Mouse (Mus musculus) midbrain, embryonic 10.5 days (tissue): ENCODE measurements around the gene Hpdl. TPM values are rescaled to one million over a fixed set of nuclear protein-coding genes. Genes with fewer than 3 reads are reported as not detected.

Source experiments
- DNase-seq: peaks from one replicate; pipeline ENCODE4 v3.0.0-alpha.2; 2017; ENCODE audit warnings: low spot score
- H3K27ac ChIP-seq: fragments of 300-500 bp; sonication (generic); replicated peaks from 2 replicates; pipeline ENCODE4 v1.5.1; 2016; ENCODE audit warnings: mild to moderate bottlenecking
- H3K27me3 ChIP-seq: fragments of 300-500 bp; sonication (generic); 2 replicates; pipeline ENCODE4 v1.6.1; 2016; ENCODE audit warnings: low read depth, mild to moderate bottlenecking; ENCODE audit not compliant: poor library complexity, severe bottlenecking
- H3K36me3 ChIP-seq: fragments of 300-500 bp; sonication (generic); 2 replicates; pipeline ENCODE4 v1.6.1; 2016; ENCODE audit warnings: mild to moderate bottlenecking, moderate library complexity
- H3K4me1 ChIP-seq: fragments of 300-500 bp; sonication (generic); 2 replicates; pipeline ENCODE4 v1.6.1; 2016
- H3K4me3 ChIP-seq: fragments of 300-500 bp; sonication (generic); 2 replicates; pipeline ENCODE4 v1.5.1; 2016; ENCODE audit warnings: mild to moderate bottlenecking, moderate library complexity
- H3K9me3 ChIP-seq: fragments of 300-500 bp; sonication (generic); replicated peaks from 2 replicates; pipeline ENCODE4 v1.6.1; 2016; ENCODE audit warnings: mild to moderate bottlenecking
- WGBS: fragments of 180-500 bp; shearing (Covaris S2); methylation state at CpG from one replicate; pipeline ENCODE4 v1.1.7; 2016; 5-methylcytosine and 5-hydroxymethylcytosine counted together
- polyA plus RNA-seq: library from polyadenylated mRNA; unstranded; fragments of >200 nt; fragmentation: Nextera tagmentation; extraction: Ambion mirVana; gene quantifications from 2 replicates; pipeline ENCODE4 v1.2.1, GENCODE M21; 2016

The Hpdl gene
- polyA plus RNA-seq, 1 experiment from 2014 or later: 1.2 TPM

DNA sequence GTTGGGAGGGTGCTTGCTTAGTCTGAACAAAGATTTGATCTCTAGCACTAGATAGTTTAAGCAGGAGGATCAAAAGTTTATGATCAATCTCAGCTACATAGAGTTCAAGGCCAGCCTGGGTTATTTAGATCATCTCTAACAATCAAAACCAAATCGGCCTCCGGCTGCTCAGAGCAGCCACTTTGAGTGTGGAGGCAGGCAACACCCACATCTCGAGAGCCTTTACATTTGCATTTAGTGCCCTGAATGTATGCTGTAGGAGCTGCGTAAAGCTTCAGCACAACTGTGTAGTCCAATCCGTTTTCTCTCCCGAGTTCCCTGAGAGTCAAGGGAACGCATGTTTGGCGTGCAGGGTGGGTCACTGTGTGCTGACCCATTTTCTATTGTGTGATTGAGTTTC, 29.1 kb downstream of the Hpdl start:
- WGBS: 91% methylated on average over 8 of the region's 8 CpGs
- Histone ChIP-seq H3K9me3 (no peaks in the 10 kb centered on the region), H3K4me3 (no peak overlapping the region), H3K36me3 (no peaks in the 10 kb centered on the region), H3K4me1 (0 out of 2 replicates have a peak, but pooled peaks cover 3% of the 10 kb centered on the region), H3K27me3 (no peaks in the 10 kb centered on the region), H3K27ac (no peak overlapping the region)
- no peak for DNase-seq

DNA sequence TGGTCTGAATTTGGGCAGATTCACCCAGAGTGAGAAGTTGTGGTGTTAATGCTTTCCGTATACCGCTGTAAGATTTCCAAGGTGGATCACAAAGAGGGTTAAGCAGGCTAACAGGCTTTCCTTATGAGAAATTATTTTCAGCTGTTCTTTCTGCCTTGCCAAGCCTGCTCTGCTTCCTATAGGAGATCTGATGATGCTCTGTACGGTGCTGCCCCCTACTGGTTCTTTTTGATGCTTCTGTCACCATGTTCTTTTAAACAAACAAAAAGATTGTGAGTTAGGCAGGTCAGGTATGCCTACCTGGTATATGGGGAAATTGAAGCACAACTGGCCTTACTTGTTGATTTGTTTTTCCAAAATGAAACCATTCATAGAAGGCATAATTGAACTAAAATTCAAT, 32.6 kb downstream of the Hpdl start:
- WGBS: 10% methylated on average over 3 of the region's 3 CpGs

DNA sequence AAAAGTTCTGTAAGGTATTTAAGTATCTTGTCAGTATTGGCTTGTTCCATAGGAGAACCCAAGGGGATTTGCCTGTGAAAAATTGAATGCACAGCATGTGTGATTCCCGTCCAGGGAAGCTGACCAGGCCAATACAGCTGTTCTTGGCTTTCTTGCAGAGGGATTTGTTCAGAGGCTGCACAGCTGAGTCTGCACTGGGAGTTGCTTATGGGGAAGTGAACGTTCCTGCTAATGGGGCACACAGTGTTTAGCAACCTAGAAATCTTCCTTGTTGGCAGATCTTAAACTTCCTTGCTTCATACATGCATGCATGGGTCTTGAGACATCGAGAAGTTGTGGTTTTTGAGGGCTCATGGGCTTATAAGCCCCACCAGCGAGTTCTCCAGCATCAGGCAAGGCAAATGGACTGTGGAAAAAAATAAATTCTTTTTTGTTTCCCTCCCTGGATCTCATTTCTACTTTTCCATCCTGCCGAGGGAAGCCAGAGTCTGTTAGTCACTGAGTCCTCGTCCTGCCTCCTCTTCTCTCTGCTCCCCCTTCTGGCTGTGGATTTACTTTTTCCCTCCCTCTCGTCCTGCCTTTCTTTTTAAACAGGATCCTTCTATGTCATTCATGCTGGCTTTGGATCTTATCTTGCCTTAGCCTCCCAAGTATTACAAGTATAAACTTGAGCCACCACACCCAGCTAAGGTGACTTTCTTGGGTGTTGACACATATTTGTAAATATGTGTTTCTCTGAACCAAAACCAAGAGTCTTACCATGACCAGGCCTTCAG, 33.3 kb downstream of the Hpdl start:
- DNase-seq: no peak
- Histone ChIP-seq H3K27ac (no peak overlapping the region), H3K27me3 (peaks cover 5% of the 10 kb centered on the region), H3K4me3 (no peak overlapping the region), H3K4me1 (0 out of 2 replicates have a peak, but pooled peaks cover 3% of the 10 kb centered on the region), H3K36me3 (no peaks in the 10 kb centered on the region), H3K9me3 (0 out of 2 replicates have a peak, but pooled peaks cover 5% of the 10 kb centered on the region)
- WGBS: 45% methylated on average over 7 of the region's 7 CpGs

More for the DNA sequence above, 32.6 kb downstream of the Hpdl start:
- Histone ChIP-seq H3K4me1 (0 out of 2 replicates have a peak, but pooled peaks cover 3% of the 10 kb centered on the region), H3K27ac (no peak overlapping the region), H3K9me3 (0 out of 2 replicates have a peak, but pooled peaks cover 5% of the 10 kb centered on the region), H3K4me3 (no peak overlapping the region), H3K27me3 (no peaks in the 10 kb centered on the region), H3K36me3 (no peaks in the 10 kb centered on the region)
- peak; percentile 73 for DNase-seq

DNA sequence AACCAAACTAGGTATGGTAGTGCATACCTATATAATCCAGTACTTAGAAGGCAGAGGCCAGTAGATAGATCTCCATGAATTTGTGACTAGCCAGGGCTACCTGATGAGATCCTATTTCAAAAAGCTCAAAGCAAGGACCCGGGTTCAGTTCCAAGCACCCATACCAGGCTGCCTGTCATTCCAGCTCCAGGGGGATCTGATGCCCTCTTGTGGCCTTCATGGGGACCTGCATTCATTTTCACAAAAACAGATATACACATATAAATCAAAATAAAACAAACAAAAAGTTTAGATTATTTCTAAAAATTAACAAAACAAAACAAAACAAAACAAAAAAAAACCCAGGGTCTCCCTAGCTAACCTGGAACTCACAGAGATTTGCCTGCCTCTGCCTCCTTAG, 34.9 kb downstream of the Hpdl start:
- 93% methylated on average over 1 of the region's 1 CpGs for WGBS
- Histone ChIP-seq H3K4me1 (peaks cover 18% of the 10 kb centered on the region), H3K27me3 (peaks cover 7% of the 10 kb centered on the region), H3K27ac (no peak overlapping the region), H3K36me3 (no peaks in the 10 kb centered on the region), H3K9me3 (0 out of 2 replicates have a peak, but pooled peaks cover 5% of the 10 kb centered on the region), H3K4me3 (no peak overlapping the region)
- DNase-seq: no peak

DNA sequence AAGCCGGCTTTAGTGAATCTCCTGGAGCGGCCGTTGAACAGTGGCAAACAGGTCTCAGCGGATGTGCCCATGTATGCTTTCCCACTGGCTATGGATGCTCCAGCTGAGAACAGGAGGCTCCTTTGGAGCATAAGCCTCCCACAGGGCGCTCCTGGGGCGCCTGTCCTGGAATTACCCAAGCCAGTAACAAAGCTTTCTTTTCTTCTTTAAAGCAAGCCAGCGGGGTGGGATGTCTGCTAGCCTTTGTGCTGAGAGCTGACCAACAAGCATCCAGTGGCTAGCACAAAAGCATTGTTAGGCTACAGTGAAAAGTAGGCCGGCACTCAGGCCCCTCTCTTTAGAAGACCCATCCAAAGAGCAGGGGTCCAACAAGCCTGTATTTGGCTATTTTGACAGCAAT, 39.3 kb downstream of the Hpdl start:
- H3K27me3 ChIP-seq: peaks cover 19% of the 10 kb centered on the region
- H3K4me3 ChIP-seq: peak overlapping the region; percentile 35; the same call in 1 of the 2 replicates
- no peaks in the 10 kb centered on the region for H3K36me3 ChIP-seq
- H3K9me3 ChIP-seq: 0 out of 2 replicates have a peak, but pooled peaks cover 5% of the 10 kb centered on the region
- H3K4me1 ChIP-seq: peaks cover 24% of the 10 kb centered on the region
- peak; percentile 53 for DNase-seq
- H3K27ac ChIP-seq: peak overlapping the region; percentile 81
- 4% methylated on average over 8 of the region's 8 CpGs for WGBS

DNA sequence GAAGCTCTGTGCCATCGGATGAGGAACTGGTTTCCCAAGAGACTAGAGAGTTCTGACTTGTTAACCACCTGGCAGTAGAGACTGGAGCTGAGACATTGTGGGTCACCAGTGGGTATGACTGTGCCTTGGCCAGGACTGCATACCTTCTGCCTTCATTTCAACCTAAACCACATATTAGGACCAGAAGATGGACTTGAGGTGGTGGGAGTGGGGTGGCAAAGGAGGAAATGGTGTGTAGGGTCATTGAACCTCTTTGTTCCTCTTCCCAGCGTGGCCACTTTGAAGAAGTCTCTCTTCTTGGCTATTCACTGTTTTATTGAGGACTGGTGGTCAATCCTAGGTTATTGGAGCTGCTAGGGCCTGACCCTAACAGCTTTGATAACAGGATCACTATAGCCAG, 40.1 kb downstream of the Hpdl start:
- Histone ChIP-seq H3K27me3 (peaks cover 19% of the 10 kb centered on the region), H3K27ac (0 out of 2 replicates have a peak overlapping the region, but pooled peaks have one; percentile 81), H3K9me3 (0 out of 2 replicates have a peak, but pooled peaks cover 2% of the 10 kb centered on the region), H3K4me3 (no peak overlapping the region), H3K36me3 (no peaks in the 10 kb centered on the region), H3K4me1 (peaks cover 24% of the 10 kb centered on the region)
- WGBS: 44% methylated on average over 2 of the region's 2 CpGs
- DNase-seq: no peak

DNA sequence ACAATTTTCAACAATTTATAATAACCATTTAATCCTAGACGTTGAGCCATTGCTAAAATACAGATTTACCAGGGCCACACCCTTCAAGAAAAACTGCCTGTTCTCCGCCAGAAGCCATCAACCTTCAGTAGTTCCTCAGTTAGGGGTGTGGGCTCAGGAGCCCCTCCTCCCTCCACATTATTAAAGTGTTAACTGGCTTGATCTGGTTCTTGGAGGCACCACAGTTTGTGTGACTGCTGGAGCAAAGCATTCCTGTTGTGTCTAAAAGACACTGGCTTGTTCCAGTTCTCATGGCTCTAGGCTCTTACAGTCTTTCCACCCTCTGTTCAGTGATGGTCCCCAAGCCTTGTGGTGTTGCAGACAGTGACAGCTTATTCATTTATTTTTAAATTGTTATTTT, 41.0 kb downstream of the Hpdl start:
- Histone ChIP-seq H3K4me3 (no peak overlapping the region), H3K36me3 (no peaks in the 10 kb centered on the region), H3K9me3 (no peaks in the 10 kb centered on the region), H3K4me1 (peaks cover 24% of the 10 kb centered on the region), H3K27ac (no peak overlapping the region), H3K27me3 (peaks cover 19% of the 10 kb centered on the region)
- WGBS: 81% methylated on average over 2 of the region's 2 CpGs
- DNase-seq: no peak

DNA sequence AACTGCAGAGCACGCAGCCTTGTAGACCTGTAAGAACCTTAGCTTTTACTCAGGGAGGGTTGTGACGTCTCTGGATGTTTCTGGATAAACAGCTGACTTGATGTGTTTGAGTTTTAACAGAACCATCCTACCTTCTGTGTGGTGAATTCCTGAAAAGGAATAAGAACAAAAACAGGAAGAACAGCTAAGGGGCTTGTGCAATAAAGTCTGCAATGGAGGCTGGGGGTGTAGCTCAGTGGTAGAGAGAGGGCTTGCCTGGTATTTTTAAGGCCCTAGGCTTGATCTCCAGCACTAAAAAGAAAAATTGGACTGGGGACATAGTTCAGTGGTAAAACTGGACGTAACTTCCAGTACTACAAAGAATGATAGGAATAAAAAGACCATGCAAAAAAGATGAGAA, 44.4 kb downstream of the Hpdl start:
- DNase-seq: no peak
- no peaks in the 10 kb centered on the region for H3K36me3 ChIP-seq
- whole genome bisulfite sequencing: 91% methylated on average over 3 of the region's 3 CpGs
- peaks cover 18% of the 10 kb centered on the region for H3K4me1 ChIP-seq
- H3K27me3 ChIP-seq: peaks cover 12% of the 10 kb centered on the region
- no peak overlapping the region for H3K27ac ChIP-seq
- H3K4me3 ChIP-seq: no peak overlapping the region
- H3K9me3 ChIP-seq: no peaks in the 10 kb centered on the region

DNA sequence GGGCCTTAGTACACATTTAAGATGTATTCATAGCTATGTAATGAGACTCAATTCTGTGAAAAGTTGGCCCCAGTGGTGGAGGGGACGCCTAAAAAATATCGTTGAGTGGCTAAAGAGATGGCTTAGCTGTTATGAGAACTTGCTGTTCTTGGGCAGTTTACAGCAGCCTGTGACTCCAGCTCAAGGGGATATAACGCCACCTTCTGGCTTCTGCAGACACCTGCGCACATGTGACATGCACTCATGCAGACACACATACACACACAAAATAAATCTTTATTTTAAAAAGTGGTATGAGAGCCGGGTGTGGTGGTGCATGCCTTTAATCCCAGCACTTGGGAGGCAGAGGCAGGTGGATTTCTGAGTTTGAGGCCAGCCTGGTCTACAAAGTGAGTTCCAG, 45.1 kb downstream of the Hpdl start:
- 92% methylated on average over 5 of the region's 5 CpGs for WGBS
- no peaks in the 10 kb centered on the region for H3K36me3 ChIP-seq
- peaks cover 10% of the 10 kb centered on the region for H3K27me3 ChIP-seq
- peaks cover 12% of the 10 kb centered on the region for H3K4me1 ChIP-seq
- no peaks in the 10 kb centered on the region for H3K9me3 ChIP-seq
- no peak overlapping the region for H3K27ac ChIP-seq
- no peak overlapping the region for H3K4me3 ChIP-seq
- no peak for DNase-seq

Other genes with a start within 250 kb of the Hpdl start
- gene Ccdc17, start 225.1 kb downstream of the Hpdl start, polyA plus RNA-seq: 1.9 and 3.5 TPM in 2 replicates
- gene Nasp, start 193.8 kb downstream of the Hpdl start, polyA plus RNA-seq: 294 and 306 TPM in 2 replicates
- 529 and 547 TPM in 2 replicates for gene Akr1a1, start 170.0 kb downstream of the Hpdl start, polyA plus RNA-seq
- gene Prdx1, start 136.2 kb downstream of the Hpdl start, polyA plus RNA-seq: 1,189 and 1,392 TPM in 2 replicates
- gene Mmachc, start 113.3 kb downstream of the Hpdl start, polyA plus RNA-seq: 42.0 and 47.1 TPM in 2 replicates
- 34.8 TPM in 2 replicates for gene Ccdc163, start 113.2 kb downstream of the Hpdl start, polyA plus RNA-seq
- 6.6 and 6.7 TPM in 2 replicates for gene Tesk2, start 100.8 kb downstream of the Hpdl start, polyA plus RNA-seq
- gene Toe1, start 14.1 kb downstream of the Hpdl start, polyA plus RNA-seq: 38.8 and 40.9 TPM in 2 replicates
- gene Mutyh, start 14.0 kb downstream of the Hpdl start, polyA plus RNA-seq: 27.1 and 27.3 TPM in 2 replicates
- 5.7 and 7.4 TPM in 2 replicates for gene Zswim5, start 55.7 kb upstream of the Hpdl start, polyA plus RNA-seq
- 97.8 and 101 TPM in 2 replicates for gene Urod, start 172.7 kb upstream of the Hpdl start, polyA plus RNA-seq
- gene Hectd3, start 173.6 kb upstream of the Hpdl start, polyA plus RNA-seq: 9.7 and 11.9 TPM in 2 replicates
- 48.4 and 56.4 TPM in 2 replicates for gene Eif2b3, start 197.7 kb upstream of the Hpdl start, polyA plus RNA-seq